Mouse (Mus musculus) adrenal gland, postnatal 10 days (tissue): Measurements from ENCODE around the gene Dhx57. TPM values are rescaled to one million over a fixed set of nuclear protein-coding genes. Genes with fewer than 3 reads are reported as not detected.
"Not testable (repeated sequence)": the region's sequence is repeated elsewhere in the genome, so short reads cannot be mapped to it uniquely, and the experiment has no call there.

Source experiments
- DNase-seq: peaks from one replicate; pipeline ENCODE4 v3.0.0; 2021; ENCODE audit warnings: mixed read lengths
- long read RNA-seq, 2 experiments: library from polyadenylated mRNA; stranded (forward); transcript quantifications; one replicate each; pipeline ENCODE4 v2.0.0; 2021
- total RNA-seq, 2 experiments: library from RNA; stranded (reverse); gene quantifications; 2 replicates each; pipeline ENCODE4 v1.2.3; 2021

The Dhx57 gene
- total RNA-seq = 10 to 100 TPM; 12.6 to 15.8 TPM
- long read RNA-seq, experiment 1, full-length matches to known transcripts = 5 of 9 reads
- long read RNA-seq, experiment 1, partial matches to known transcripts = 1 of 9 reads
- long read RNA-seq, experiment 1, other reads (novel, unspliced or antisense) = 3 of 9 reads
- long read RNA-seq, experiment 2, full-length matches to known transcripts = 3 of 7 reads
- long read RNA-seq, experiment 2, partial matches to known transcripts = 1 of 7 reads
- long read RNA-seq, experiment 2, other reads (novel, unspliced or antisense) = 3 of 7 reads

DNA sequence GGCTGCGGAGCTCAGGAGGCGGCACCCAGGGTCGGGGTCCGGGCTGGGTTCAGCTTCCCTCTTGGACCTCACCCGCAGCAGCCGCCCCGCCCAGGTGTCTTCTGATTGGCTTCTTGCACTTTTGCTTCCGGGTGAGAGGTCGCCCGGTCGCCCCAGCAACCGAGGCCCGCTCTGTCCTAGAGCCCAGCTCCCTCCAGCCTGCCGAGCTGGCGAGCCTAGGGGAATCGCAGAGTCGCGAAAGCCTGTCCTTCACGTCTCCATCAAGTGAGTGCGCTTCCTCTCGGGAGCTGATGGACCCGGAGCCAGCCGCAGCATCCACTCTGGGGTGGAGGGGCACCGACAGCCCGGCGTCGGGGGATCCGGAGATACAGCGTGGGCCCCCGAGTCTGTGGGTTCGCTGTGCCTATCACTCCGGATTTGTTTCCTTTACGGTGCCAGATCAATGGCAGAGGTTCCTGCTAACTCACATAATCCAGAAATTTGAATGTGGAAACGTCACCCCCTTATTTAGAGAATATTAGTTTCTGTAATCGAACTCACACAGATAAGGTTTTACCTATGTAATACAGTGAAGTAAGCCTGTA, at the start of gene Dhx57, which contains the start of gene Morn2:
Gene Dhx57, minus strand, starts transcription at position 403 of the 584 bp plus-strand sequence.
Gene Morn2, plus strand, starts transcription at position 130 of the 584 bp plus-strand sequence.
- peak; percentile 100 for DNase-seq

DNA sequence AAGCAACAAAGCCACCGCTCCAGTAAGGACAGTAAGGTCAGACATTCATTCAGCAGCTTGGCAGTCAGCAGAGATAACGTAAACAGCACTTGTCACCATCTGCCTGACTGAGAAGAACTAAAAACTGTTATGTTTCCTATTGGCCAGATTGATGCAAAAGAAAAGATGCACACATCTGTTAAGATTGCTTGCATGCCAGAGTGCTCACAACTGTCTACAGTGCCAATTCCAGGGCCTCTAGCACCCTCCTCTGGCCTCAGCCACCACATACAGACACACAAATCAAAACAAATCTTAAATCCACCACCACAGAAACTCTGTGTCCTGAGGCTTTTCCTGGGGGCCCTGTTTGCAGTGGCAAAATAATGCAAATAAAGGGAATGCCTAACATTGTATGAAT, 42.1 kb upstream of the Dhx57 start:
- DNase-seq = peak; percentile 47

DNA sequence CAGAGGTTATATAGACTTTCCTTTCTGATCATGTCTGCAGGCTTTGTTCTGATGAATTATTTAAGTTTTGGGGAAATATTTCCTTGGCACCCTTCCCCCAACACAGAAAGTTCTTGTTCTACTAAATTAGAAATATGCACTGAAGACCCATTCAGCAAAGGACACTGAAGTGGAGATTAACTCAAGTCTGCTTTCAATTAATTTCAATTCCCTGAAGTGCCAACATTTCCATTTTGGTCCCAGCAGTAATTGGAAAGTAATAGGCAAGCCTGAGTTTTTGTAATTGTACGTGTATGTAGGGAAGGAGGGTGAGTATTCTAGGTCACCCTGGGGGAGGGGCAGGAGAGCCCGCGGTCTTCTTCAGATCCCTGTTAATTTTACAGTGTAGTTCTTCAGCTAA, 36.2 kb upstream of the Dhx57 start:
- DNase-seq = no peak

DNA sequence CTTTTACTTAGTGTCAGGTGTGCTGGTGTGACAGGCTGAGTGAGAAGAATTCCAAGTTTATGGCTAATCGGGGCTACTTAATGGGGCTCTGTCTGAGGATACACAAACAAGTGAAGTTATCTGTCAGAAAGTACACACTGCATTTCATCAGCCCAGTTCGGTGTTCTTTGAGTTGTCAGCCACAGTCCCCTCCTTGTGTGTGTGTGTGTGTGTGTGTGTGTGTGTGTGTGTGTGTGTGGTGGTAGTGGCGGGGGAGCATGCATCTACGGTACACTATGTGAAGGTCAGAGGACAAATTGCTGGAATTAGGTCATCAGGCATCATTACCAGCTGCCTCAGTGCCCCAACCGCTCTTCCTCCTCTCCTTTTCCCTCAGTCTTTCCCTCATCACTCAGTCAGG, 35.2 kb upstream of the Dhx57 start:
- DNase-seq = no peak

DNA sequence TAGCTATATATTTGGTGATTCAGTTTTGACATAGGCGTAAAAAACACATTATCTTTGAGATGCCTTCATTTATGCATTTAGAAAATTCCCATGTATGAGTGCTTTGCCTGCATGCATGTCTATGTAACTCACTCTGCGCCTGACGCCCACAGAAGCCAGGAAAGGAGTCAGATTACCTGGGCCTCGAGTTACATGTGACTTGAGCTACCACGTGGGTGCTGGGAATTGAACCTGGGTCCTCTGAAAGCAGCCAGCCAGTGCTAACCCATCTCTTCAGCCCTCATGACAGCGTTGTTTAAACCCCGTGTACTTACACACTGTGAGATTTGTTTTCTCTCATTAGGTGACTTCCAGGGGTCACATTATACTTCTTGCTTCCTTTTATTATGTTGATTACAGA, 34.2 kb upstream of the Dhx57 start:
- DNase-seq = no peak

DNA sequence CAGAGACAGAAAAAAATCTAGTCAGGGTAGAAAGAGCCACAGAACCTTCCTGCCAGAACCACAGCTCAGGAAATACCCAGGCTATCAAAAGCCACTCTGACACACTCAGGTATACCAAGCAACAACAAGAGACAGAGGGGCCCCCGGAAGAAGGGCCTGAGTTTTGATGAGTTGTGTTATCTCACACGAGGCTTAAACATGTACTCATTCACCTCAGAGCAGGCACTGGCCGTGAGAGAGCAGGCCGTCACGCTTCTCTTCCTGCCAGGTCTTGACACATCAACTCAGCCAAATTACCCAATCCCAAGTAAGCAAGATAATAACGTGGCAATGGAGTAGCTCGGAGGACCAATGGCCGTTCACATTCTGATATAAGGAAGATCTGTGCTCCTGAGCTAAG, 33.4 kb upstream of the Dhx57 start:
- DNase-seq = peak; percentile 36

DNA sequence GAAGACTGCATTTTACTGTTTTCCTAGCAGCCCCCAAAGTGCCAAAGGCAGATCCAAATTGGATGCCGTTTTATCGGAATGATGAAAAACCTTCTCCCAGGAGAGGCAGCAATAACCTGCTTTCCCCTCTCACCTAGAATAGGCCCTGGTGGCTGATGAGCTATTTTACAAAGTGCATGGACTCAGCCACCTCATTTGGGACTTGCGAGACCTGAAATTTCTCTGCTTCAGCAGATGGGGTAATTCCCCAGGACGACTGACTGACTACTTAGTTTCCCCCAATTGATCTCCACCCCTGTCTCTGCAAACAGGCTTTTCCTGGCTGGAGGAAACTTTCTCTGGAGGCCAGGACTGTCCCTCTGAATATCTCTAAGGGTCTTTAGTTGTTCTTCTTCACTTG, 32.7 kb upstream of the Dhx57 start:
- DNase-seq = no peak

DNA sequence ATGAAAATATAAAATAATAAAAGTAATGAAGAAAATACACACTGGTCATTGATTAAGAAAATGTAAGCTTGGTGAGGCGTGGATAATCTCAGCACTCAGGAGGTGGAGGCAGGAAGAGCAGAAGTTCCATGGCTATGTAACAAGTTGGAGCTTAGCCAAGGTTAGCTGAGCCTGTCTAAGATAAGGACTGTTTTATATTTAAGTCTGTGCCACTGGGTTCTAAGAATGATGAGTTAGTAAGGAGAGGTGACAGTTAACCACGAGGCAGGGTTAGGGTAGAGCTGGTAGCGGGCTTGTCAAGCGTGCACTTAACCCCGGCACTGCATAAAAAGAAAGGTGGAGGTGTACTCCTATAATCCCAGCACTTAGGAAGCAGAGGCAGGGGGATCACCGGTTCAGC, 32.0 kb upstream of the Dhx57 start:
- DNase-seq = no peak

DNA sequence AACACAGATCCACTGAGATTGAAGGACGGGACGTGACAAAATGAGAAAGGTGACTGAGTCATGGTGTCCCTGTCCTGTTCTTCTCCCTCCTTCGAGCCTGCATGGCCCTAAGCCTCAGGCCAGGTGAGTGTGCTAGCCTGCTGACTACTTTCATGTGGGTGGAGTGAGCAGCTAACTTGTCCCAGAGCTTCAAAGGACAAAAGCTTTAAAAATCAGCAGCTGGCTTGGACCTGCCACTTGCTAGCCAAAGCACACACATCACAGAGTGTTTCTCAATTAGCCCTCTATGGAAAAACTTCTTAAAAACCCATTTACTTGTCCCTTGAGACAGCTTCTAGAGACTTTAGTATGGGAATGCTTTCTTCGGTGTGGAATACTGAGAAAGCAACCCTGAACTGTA, 22.1 kb upstream of the Dhx57 start:
- DNase-seq = peak; percentile 21

DNA sequence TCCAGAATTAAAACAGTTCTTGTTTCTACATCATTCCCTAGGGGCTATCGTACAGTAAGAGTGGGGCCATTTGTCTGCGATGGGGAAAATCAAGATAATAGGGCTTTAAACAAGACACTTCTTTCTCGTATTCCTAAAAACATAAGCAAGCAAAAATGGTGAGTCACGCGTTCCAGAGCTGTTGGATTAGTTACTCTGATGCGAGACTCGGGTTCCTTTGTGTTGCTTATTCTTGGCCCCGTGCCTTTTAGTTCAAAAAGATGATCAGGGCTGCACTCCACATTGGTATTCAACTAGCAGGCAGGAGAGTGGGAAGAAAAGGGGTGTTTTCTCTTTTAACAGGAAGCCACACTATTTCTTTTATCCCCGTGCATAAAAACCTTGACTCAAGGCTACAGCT, 21.5 kb upstream of the Dhx57 start:
- no peak for DNase-seq

DNA sequence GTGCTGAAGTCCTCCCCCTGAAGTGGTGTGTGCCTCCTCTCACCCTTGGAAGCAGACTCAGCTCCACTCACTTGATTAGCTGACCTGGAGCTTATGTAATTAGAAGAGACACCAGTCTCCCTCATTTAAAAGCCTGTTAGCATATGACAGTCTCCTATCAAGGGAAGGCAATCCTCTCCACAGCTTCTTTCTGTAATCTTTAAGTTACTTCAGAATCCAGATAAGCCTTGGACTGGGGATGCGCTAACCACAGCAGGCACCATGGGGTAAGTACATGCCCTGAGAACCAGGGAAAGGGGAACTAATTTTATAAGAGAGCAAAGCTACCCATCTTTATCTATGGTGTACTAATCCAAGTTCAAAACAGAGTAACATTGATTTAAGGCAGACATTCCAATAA, 17.0 kb upstream of the Dhx57 start, which contains the start of gene Arhgef33:
Gene Arhgef33, plus strand, starts transcription at position 157 of the 400 bp plus-strand sequence.
- no peak for DNase-seq

DNA sequence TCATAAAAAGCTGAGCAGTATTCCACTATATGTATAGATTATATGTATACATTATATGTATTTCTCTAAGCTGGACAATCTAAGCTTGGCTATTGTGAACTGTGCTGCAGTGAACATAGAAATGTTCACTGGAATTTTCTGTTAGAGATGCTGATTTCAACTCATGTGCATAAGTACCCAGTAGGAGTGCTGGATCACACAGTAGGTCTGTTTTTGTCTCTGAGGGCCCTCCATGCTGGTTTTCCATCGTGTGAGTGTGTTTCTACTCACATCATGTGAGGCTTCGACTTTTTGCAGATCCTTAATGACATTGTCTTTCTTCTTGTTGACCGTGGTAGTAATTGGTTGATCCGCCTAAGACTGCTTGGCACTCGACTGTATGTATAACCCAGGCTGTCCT, 8.6 kb upstream of the Dhx57 start:
- no peak for DNase-seq

DNA sequence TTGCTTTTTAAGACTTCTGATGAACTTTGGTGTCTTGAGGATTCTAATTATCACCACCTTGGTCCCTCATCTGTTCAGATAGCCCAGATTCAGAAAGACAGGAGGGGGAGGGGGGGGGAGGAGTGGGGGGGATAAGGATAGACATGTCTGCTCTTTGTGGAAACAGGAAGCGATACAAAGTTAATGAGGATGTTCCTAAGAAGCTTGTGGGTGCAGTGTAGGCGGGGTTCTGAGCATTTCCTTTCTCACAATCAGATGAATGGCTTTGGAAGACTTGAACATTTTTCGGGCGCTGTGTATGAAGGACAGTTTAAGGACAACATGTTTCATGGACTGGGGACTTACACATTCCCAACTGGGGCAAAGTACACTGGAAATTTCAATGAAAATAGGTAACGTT, 5.0 kb upstream of the Dhx57 start:
- DNase-seq = no peak

DNA sequence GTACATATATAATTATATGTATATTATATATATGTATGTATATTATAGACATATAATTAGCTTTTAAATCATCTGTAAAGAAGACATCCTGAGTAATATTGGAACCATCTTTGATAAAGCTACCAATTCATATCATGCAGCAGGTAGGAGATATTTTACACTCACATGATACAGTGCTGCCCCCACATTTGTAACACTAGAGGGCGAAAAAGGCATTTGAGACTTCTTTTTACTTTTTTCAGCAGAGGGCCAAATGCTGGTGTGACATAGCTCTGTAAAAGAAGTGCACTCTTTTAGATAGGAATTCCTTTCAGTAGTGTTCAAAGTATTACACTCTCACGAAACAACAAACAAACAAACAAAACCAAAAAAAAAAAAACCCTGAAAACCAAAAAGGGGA, 872 bp upstream of the Dhx57 start:
- DNase-seq = peak; percentile 48

DNA sequence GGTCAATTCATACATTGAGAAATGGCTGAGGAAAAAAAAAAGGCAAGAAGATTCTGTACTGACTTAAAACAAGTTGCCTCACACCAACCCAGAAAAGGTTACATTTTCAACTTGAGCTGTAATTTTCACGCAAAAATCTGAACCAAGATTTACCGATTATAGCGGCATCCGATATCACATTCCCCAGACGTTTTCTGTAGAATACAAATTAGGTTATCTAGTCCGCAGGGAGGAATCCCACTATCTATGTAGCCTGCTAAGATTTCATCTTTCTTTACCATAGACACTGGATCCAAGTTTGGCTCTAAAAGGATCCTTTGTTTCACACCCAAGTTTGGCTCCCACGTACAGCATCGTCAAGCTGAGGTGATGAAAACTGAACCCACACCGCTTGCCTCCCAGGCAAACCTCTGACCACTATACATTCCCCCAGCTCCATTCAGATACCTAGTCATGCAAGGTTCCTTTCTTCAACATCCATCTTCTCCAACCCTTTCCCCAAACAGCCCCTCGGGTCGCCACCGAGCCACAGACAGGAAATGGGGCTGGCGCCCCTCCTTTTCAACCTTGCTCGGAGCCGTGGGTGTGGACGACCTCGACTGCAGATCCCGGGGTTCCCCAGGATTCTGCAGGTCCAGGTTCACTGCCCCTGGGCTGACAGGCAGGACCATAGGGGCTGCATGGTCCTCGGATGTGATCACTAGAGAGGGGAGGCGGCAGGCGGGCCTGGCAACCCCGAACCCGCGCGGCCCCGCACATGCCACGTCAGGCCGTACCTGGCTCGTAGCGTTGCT, 799 bp downstream of the Dhx57 start:
- no peak for DNase-seq

DNA sequence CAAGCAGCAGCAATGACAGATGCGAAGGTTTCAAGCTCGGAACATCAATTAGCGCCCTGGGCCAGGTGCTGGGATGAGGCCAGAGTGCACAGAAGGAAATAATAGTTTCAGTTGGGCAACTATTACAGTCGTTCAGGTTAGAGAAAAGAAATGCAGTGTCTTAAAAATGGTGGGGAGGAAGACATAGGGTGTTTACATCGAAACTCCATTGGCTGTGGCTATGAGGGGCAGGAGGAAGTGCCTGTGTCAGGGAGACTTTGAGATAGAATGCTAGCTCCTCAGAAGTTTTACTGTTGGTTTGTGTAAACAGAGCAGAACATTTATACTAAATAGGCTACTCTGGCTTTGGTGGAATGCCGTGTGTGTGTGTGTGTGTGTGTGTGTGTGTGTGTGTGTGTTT, 2.3 kb downstream of the Dhx57 start:
- no peak for DNase-seq

DNA sequence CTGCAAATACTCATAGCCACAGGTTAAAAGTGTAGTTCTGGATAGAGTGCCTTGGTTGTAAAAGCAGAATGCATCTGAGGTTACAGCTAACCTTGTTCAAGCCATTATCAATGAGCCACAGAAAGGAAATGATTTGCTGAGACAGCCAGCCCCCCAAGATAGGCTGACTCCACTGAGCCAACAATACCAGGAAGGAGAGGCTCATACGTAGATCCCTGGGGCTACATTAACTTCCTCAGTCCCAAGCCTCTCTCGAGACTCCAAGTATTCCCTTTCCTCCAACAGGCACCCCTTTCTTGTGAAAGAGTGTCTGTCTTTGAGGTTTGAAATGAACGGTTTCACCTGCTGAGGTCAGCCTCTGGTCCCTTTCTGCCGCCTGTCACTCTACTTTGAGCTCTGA, 5.8 kb downstream of the Dhx57 start:
- no peak for DNase-seq

DNA sequence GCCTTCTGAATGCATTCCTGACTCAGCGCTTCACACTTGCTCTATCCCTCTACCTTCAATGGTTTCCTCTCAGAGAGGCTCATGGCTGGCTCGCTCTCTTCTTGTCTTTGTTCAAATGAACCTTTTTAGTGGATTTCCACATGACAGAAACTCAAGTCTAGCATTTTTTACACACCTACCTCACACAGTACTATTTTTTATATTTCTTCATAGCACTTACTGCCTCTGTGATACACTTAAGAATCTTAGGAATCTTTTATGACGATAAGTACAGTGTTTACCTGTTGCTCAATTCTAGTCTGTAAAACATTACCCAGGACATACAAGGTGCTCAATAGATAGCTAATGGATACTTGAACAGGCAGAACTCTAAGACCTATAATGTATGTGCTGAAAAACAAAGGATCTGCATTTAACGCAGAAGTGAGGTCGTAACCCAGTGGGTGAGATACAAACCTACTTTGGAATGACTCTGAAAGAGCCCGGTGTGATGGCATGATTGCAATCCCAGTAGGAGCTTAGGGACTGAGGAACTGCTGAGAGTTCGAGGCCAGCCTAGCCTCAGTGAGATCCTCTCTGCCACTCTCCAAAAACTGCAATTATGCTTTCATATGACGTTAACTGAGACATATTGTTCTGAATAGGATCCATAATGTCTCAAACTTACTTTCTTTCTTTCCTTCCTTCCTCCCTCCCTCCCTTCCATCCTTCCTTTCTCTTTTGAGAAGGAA, 10.8 kb downstream of the Dhx57 start:
- no peak for DNase-seq

DNA sequence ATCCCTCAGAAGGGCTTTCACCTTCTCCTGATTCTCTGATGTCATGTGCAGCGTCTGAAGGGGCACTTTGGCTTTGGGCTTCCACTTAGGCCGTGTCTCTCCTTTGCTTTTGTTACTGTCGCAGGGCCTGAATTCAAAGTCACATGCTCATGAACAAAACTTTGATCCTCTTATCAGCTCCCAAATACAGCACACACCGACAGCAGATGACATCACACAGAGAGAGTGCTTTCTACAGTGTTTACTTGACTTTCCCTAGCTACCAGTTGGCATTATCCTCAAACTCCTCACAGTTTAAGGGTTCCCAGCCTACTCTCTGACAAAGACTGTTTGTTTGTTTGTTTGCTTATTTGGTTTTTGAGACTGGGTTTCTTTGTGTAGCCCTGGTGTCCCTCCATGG, 12.0 kb downstream of the Dhx57 start:
- DNase-seq = no peak

DNA sequence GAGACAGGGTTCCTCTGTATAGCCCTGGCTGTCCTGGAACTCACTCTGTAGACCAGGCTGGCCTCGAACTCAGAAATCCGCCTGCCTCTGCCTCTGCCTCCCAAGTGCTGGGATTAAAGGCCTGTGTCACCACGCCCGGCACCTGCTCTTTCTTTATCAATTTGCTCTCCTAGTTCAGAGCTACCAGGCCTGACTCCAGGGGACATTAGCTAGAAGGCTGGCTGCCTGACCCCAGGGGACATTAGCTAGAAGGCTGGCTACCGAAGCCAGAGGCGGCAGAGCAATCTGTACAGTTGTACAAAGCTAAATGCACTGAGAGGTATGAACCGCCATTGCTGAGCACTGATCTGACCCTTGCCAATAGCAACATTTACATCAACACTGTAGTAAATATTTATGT, 19.7 kb downstream of the Dhx57 start:
- not testable (repeated sequence) for DNase-seq

DNA sequence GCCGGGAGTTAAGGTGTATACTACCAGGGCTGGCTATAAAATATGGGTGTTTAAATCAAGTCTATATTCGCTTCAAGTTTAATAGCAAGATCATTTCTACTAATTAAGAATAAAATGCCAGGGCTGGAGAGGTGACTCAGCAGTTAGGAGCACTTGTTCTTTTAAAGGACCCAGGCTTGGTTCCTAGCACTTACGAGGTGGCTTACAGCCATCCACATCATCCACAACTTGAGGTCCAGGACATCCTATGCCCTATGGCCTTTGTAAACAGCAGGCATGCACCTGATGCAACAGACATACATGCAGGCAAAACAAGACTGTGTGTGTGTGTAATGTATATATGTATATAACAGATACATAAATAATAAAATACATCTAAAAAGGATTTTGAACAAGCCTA, 22.1 kb downstream of the Dhx57 start:
- DNase-seq = no peak

DNA sequence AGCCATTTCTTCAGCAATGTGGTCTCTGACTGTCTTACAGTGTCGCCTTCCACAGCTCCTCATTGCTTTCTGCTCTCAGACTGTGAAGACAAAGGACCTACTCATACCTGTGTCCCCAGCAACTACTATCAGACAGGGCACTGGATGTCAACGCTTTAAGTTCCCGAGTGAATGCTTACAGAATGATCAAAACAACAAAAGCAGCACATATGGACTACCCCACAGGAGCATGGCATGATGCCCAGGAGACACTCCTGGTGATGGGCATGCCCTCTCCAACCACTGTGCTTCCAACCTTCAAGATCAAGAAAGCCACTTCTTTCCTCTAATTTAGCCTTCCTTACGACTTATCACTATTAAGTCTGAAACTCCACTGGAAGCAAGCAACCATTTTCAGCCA, 23.2 kb downstream of the Dhx57 start:
- DNase-seq = no peak

DNA sequence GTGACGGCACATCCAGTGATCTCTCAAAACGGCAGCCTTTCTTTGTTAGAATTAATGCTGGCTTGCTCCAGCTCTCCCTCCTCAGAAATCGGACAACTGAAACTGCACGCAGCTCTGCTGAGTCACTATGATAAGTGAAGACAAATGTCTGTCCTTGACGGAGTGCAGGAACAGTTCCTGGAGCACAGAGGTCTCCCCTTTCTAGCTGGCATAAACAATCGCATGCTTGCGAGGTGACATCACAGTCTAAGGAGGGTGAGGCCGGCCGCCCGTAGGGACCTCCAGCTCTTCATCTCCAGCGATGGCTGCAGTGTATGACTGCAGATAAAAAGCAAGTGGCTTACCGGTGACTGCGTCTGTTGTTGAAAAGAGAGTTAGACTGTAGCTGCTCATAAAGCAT, 35.1 kb downstream of the Dhx57 start:
- DNase-seq = peak; percentile 78
